15 mouse cellular contexts compared by ENCODE assay signal in genomic region chr5:92919390-92919789, GRCm38 (mm10).
A peak's percentile ranks its signal among the peaks of the same experiment; 100 is the strongest.
DNase-seq lines count a peak whose midpoint lies in the region; ATAC-seq lines count a peak whose summit lies in the region.
"Had no signal": no experiment of that assay in that cellular context is flagged by ENCODE, and none has a peak within 500 bp of the region (broad histone marks: within the 10 kb centered on the region; RNA-seq: fewer than 3 reads in every experiment).

No protein-coding gene starts in this region.

- no peak for DNase-seq in heart, postnatal 36 days
- DNase-seq in midbrain, embryonic 11.5 days (ENCODE audit: low spot score, missing footprints): no peak
- DNase-seq in kidney, adult 9 months: no peak
- DNase-seq: adrenal gland, postnatal 25 days; gastrocnemius, postnatal 25 days; kidney, postnatal 14 days; left cerebral cortex, postnatal 4 days; lung, postnatal 36 days had no signal

- intact Hi-C loops in heart, postnatal 36 days (cut with DNase I): loop anchor here (2.0 kb wide), 1 partner anchor 21 kb away; no protein-coding TSS in a partner anchor

- peaks cover 55% of the 10 kb centered on the region for H3K4me1 ChIP-seq in heart, embryonic 15.5 days (replicated peaks)
- peaks cover 41% of the 10 kb centered on the region for H3K4me1 ChIP-seq in midbrain, embryonic 12.5 days
- H3K4me1 ChIP-seq in midbrain, embryonic 11.5 days (ENCODE audit: control insufficient read depth, insufficient read depth, low read length): peaks cover 20% of the 10 kb centered on the region
- H3K4me1 ChIP-seq in forebrain, embryonic 16.5 days (replicated peaks; ENCODE audit: control insufficient read depth, insufficient read depth, low read length): peaks cover 14% of the 10 kb centered on the region
- peaks cover 9% of the 10 kb centered on the region for H3K4me1 ChIP-seq in stomach, embryonic 14.5 days (ENCODE audit: control insufficient read depth, insufficient read depth, low read length)

- WGBS in heart, embryonic 15.5 days: 71% methylated on average over 14 of the region's 14 CpGs
- WGBS in midbrain, embryonic 12.5 days: 43% methylated on average over 14 of the region's 14 CpGs
- WGBS in midbrain, embryonic 11.5 days: 47% methylated on average over 14 of the region's 14 CpGs
- WGBS in forebrain, embryonic 16.5 days: 36% methylated on average over 14 of the region's 14 CpGs
- WGBS in stomach, embryonic 14.5 days: 69% methylated on average over 14 of the region's 14 CpGs

- H3K4me2 ChIP-seq in heart, embryonic 15.5 days: no peak overlapping the region; the same call in 1 of the 2 replicates
- no peak overlapping the region for H3K4me2 ChIP-seq in midbrain, embryonic 12.5 days (replicated peaks)
- H3K4me2 ChIP-seq in midbrain, embryonic 11.5 days: no peak overlapping the region
- no peak overlapping the region for H3K4me2 ChIP-seq in forebrain, embryonic 16.5 days (ENCODE audit: low read length)
- H3K4me2 ChIP-seq in stomach, embryonic 14.5 days (replicated peaks; ENCODE audit: low read depth, low read length): no peak overlapping the region
- H3K4me2 ChIP-seq: embryonic facial prominence, embryonic 13.5 days had no signal

- no peak for ATAC-seq in heart, embryonic 15.5 days (replicated peaks; ENCODE audit: insufficient number of reproducible peaks, insufficient read depth, low FRiP score, low read depth)
- ATAC-seq in midbrain, embryonic 12.5 days (ENCODE audit: low FRiP score, low read depth): no peak
- ATAC-seq in midbrain, embryonic 11.5 days (ENCODE audit: low FRiP score): no peak
- ATAC-seq in forebrain, embryonic 16.5 days: peak; percentile 24; the same call in 1 of the 2 replicates
- ATAC-seq in stomach, embryonic 14.5 days (ENCODE audit: insufficient number of reproducible peaks, insufficient read depth, low FRiP score, low read depth): 0 out of 2 replicates have a peak, but pooled peaks have one; percentile 35
- no peak for ATAC-seq in erythroid progenitor cell, adult 5-6 weeks (replicated peaks; ENCODE audit: low FRiP score, poor library complexity, severe bottlenecking)

- no peaks in the 10 kb centered on the region for H3K27me3 ChIP-seq in heart, embryonic 15.5 days
- H3K27me3 ChIP-seq in midbrain, embryonic 12.5 days: no peaks in the 10 kb centered on the region
- no peaks in the 10 kb centered on the region for H3K27me3 ChIP-seq in midbrain, embryonic 11.5 days (ENCODE audit: control insufficient read depth, insufficient read depth, low read length)
- no peaks in the 10 kb centered on the region for H3K27me3 ChIP-seq in forebrain, embryonic 16.5 days (replicated peaks; ENCODE audit: control insufficient read depth, insufficient read depth, low read length)
- no peaks in the 10 kb centered on the region for H3K27me3 ChIP-seq in stomach, embryonic 14.5 days (ENCODE audit: control insufficient read depth, insufficient read depth, low read length)
- H3K27me3 ChIP-seq: embryonic facial prominence, embryonic 13.5 days had no signal

- no peak overlapping the region for H3K9ac ChIP-seq in heart, embryonic 15.5 days
- H3K9ac ChIP-seq in midbrain, embryonic 12.5 days (replicated peaks): no peak overlapping the region
- no peak overlapping the region for H3K9ac ChIP-seq in midbrain, embryonic 11.5 days (ENCODE audit: low read length)
- no peak overlapping the region for H3K9ac ChIP-seq in forebrain, embryonic 16.5 days (replicated peaks; ENCODE audit: low read depth, low read length)
- no peak overlapping the region for H3K9ac ChIP-seq in stomach, embryonic 14.5 days (replicated peaks; ENCODE audit: low read depth, low read length)
- H3K9ac ChIP-seq: embryonic facial prominence, embryonic 13.5 days; liver, embryonic 14.5 days had no signal

- no peaks in the 10 kb centered on the region for H3K9me3 ChIP-seq in heart, embryonic 15.5 days (replicated peaks)
- H3K9me3 ChIP-seq in midbrain, embryonic 12.5 days: no peaks in the 10 kb centered on the region
- no peaks in the 10 kb centered on the region for H3K9me3 ChIP-seq in midbrain, embryonic 11.5 days (ENCODE audit: control insufficient read depth, low read length)
- no peaks in the 10 kb centered on the region for H3K9me3 ChIP-seq in forebrain, embryonic 16.5 days (ENCODE audit: control insufficient read depth, low read length)
- H3K9me3 ChIP-seq in stomach, embryonic 14.5 days (ENCODE audit: control insufficient read depth, low read depth, low read length): no peaks in the 10 kb centered on the region
- H3K9me3 ChIP-seq: embryonic facial prominence, embryonic 13.5 days had no signal

- peaks cover 9% of the 10 kb centered on the region; the same call in 1 of the 2 replicates for H3K36me3 ChIP-seq in heart, embryonic 15.5 days
- H3K36me3 ChIP-seq in midbrain, embryonic 12.5 days: peaks cover 3% of the 10 kb centered on the region; the same call in 1 of the 2 replicates
- no peaks in the 10 kb centered on the region for H3K36me3 ChIP-seq in midbrain, embryonic 11.5 days (ENCODE audit: control insufficient read depth, insufficient read depth, low read length)
- H3K36me3 ChIP-seq in forebrain, embryonic 16.5 days (ENCODE audit: control insufficient read depth, insufficient read depth): no peaks in the 10 kb centered on the region
- H3K36me3 ChIP-seq in stomach, embryonic 14.5 days (ENCODE audit: control insufficient read depth, insufficient read depth, low read length): peaks cover 4% of the 10 kb centered on the region

- H3K27ac ChIP-seq in heart, embryonic 15.5 days: peak overlapping the region; percentile 69
- peak overlapping the region; percentile 52; the same call in 1 of the 2 replicates for H3K27ac ChIP-seq in midbrain, embryonic 12.5 days (replicated peaks)
- no peak overlapping the region; the same call in 1 of the 2 replicates for H3K27ac ChIP-seq in midbrain, embryonic 11.5 days (ENCODE audit: low read depth, low read length)
- no peak overlapping the region for H3K27ac ChIP-seq in forebrain, embryonic 16.5 days (ENCODE audit: low read length)
- H3K27ac ChIP-seq in stomach, embryonic 14.5 days (ENCODE audit: low read length): no peak overlapping the region
- H3K27ac ChIP-seq: embryonic facial prominence, embryonic 13.5 days; liver, embryonic 14.5 days had no signal

- no peak overlapping the region for H3K4me3 ChIP-seq in heart, embryonic 15.5 days
- no peak overlapping the region for H3K4me3 ChIP-seq in midbrain, embryonic 12.5 days
- no peak overlapping the region for H3K4me3 ChIP-seq in midbrain, embryonic 11.5 days (ENCODE audit: low read depth, low read length)
- no peak overlapping the region for H3K4me3 ChIP-seq in forebrain, embryonic 16.5 days (replicated peaks; ENCODE audit: low read length)
- H3K4me3 ChIP-seq in stomach, embryonic 14.5 days (ENCODE audit: low read depth, low read length): no peak overlapping the region
- H3K4me3 ChIP-seq: embryonic facial prominence, embryonic 13.5 days had no signal

Comparison
In these comparisons a context has a peak if more than half of its experiments do, and no peak if none do; other contexts are left out.
1. H3K27ac ChIP-seq: peak in heart, embryonic 15.5 days (single experiment) and midbrain, embryonic 12.5 days (single experiment); none in midbrain, embryonic 11.5 days (single experiment), forebrain, embryonic 16.5 days (single experiment) and stomach, embryonic 14.5 days (single experiment).
2. ATAC-seq: peak in forebrain, embryonic 16.5 days (single experiment) and stomach, embryonic 14.5 days (single experiment); none in heart, embryonic 15.5 days (single experiment), midbrain, embryonic 12.5 days (single experiment), midbrain, embryonic 11.5 days (single experiment) and erythroid progenitor cell, adult 5-6 weeks (single experiment).